Mouse (Mus musculus) left cerebral cortex, adult 18-20 months (tissue): Measurements from ENCODE around the gene Efcab6. TPM values are rescaled to one million over a fixed set of nuclear protein-coding genes. Genes with fewer than 3 reads are reported as not detected.
A peak's percentile ranks its signal among the peaks of the same experiment; 100 is the strongest.

Source experiments
- DNase-seq, 2 experiments: peaks; one replicate each; pipeline ENCODE4 v3.0.0; 2021 to 2022; ENCODE audit warnings: low spot score in 2 of 2, mixed read lengths in 1 of 2
- total RNA-seq, 2 experiments: library from RNA; stranded (reverse); gene quantifications; 2 replicates each; pipeline ENCODE4 v1.2.3; 2021

The Efcab6 gene
- total RNA-seq, 2 experiments from 2014 or later = 12.3 to 14.1 TPM

DNA sequence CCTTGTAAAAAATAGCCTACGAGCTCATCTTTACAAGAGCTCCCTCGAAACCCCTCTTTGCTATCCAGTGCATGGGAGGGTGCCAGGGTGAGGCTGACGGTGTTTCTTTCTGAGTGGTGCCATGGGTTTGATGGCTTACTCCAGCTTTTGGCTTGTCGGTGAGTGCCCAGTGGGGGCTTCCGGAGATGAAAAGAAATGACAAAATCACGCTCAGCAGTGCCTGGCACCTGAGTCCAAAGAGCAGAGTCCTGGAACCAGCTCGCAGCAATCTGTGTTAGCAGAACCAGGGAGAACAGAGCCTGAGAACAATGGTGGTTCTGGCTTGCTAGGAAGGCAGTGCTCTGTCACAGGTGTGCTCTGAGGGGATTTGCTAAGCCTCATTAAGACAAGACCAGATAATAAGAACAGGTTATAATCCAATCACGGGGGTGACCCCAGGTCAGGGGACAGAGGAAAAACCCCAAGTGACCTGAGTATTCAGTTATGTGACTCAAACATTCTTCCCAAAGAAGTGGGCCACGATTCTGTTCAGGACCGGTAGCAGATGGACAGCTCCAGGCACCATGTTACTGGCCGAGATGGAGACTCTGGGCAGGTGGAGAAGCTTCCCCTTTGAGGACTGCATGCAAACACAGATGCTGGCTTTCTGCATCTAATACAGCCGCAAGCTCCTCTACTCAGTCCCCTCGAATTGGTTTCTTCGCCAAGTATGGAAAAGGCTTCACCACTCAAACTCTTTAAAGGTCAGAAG is 82.8 kb downstream of the Efcab6 start:
- no peak for DNase-seq

DNA sequence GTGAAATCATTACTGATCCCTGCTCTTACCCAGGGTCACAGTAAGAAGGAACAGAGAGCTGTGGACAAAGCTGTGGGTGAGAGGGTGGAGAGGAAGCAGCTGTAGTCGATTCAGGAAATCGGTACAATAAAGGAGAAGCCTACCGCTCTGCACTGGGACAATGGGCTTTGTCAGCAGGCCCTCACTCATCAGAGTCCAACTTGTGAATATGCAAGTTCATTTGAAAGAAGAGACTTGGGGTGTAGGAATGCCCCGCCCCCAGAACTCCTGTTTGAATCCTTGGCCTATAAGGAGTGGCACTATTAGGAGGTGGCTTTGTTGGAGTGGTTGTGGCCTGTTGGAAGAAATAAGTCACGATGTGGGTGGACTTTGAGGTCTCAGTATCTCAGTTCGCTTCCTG is 86.3 kb downstream of the Efcab6 start:
- no peak for DNase-seq

DNA sequence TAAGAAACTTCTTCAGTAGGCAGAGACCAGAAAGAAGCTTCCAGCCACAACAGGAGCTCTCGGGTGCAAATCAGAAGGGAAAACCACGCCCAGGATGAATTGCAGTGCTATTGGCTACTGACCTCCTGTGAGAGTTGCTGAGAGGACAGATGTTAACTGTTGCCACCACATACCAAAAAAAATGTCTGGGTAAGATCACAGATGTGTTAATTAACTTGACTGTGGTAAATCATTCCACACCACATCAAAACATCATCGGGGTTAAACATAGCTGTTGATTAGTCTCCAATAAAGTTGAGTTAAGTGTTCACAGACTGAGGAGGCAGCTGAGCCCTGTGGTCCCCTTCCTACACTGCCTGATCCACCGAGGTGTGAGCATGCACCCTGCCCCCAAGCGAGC is 88.1 kb downstream of the Efcab6 start:
- DNase-seq = no peak

DNA sequence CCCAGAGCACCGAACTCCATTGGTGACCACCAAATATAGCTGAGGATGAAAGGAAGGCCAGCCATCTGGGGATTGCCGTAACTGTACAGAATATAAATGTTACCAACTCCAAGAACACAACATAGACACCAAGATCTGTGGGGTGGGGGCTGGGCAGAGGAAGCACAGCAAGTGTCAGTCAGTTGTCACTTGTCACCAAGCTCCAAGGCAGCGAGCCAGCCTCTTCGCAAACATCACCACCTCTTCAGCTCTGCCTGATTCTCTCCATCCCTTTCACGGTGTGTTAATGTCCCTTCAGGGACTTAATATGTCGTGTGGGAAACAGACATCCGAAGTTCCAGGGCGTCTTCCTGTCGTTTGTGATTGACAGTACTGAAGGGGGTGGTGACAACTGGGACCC is 93.0 kb downstream of the Efcab6 start:
- no peak for DNase-seq

DNA sequence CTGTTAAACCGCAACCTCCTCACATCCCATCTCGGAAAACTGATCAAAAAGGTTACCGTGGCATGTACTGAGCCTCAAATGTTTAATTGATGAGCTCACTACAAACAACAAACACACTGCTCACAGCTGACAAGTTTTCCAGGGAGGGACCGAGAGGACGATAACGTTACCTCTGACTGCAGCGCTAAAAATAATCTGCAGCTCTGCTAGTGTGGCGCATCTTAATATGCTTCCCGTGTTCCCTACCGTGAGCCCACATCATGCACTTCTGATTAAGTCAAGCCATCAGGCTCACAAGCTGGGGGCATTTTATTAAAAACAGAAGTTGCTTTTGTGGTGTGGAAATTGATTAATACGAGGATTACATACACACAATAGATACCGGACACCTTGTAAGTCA is 97.4 kb downstream of the Efcab6 start:
- DNase-seq = no peak

DNA sequence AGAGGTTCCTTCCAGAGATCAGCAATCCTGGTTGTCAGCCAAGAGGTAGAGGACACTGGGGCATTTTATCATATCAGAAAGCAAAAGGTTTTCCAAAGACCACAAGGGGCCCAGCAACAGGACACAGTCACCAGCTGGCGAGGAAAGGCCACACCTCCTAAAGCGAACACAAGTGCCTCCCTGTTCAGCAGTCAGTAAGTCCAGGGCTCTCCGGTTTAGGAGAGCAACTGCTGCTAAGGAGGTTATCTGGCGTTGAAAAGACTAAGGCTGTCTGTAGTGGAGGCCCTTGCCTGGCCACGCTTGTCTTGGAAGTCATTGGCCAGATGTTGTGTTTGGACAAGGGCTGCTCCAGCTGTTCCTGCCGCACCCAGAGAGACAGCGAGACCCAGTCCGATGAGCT is 100.1 kb downstream of the Efcab6 start:
- no peak for DNase-seq

DNA sequence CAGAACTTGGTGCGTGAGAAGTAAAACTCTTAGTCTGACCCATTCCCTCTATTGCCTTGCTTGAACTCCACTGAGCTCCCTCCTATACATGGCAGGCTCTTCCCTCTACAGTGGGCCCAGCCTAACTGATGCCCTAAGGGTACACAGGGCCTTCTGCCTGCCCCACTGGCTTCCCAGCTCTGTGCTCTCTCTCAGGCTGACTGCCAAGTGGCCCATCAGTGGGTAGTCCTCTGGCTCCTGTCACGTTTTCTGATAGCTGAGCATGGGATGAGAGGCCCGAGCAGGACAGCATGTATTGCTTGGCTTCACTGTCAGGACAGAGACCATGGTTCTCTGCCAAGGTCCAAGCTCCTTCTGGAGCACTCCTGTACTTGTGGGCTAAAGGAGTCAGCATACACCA is 106.8 kb downstream of the Efcab6 start:
- no peak for DNase-seq

DNA sequence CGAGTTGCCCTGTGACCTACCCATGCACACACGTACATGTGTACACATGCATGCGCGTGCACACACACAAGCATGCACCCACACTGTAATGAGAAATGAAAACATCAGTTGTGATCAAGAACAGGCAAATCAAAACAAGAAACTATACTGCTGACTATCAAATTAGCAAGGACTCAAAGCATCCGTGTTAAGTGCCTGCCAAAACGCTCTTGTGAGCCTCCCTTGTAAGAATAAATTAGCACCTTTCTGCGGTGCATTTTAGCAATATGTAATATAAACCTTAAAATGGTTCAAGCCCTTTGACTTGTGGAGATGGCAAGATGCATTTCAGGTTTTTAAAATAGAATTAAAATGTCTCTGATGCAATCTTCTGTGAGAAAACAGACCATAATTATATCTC is 108.2 kb downstream of the Efcab6 start:
- DNase-seq = no peak

DNA sequence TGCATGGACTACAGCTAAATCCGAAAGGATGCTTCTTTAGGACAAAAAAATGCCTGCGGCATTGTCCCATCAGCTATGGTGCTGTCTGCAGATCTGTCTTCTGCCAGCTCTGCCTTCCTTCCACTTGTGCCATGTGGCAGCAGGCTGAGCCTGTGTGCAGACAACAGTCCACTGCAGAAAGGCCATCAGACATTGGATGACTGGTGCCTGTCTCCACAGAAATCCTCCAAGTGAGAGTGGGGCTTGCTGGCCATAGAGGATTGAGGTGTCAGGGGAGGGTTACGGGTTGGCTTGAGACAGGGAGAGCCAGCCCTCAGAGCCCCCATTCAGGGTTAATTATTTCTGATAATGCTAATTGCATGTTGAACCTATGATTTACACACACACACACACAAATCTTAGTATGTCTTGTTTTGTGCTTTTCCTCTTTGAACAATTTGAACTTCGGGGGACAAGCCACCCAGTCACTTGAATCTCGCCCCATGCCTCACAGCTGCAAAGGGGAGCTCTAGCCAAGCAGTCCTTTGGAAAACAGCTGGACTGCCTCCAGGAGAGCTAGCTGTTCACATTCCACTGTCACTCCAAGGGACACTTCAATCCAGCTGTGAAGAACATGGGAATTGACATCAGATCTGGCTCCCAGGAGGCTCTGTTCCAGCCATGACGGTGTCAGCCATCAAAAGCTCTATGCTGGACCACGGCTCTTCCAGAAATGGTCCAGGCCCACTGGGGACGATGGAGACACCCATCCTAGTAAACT is 109.1 kb downstream of the Efcab6 start:
- DNase-seq = no peak

DNA sequence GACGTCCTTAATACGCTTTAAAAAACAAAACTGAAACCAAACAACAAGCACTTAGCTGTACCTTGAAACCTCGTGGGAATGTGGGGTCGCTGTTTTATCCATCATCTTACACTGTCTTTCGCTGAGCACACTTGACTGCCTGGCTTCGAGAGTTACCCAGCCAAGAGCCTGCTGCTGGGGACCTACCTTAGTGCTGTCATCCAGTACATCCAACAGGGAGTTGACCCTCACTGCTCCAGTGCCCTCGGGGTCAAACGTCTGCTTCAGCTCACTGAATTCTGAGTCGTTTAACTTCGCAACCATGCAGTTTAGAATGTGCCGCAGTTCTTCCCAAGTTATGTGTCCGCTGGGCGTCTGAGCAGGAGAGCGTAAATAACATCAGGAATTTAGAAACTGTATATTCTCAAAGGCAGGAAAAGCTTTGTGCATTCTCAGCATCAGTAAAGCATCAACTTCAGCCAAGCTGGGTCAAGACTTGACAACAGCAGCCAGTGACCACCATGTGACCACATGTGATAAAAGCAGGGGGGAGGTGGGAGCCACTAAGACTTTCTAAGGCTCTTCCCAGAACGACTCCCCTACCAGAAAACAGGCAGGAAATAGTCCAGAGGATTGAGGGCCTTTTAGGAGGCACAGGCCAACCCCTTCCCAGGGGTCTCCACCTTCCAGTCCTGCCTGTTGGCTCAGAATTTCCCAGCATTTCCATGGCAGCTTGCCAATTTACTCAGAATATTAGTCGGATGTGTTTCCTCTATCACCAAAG is 115.3 kb downstream of the Efcab6 start:
- no peak for DNase-seq

DNA sequence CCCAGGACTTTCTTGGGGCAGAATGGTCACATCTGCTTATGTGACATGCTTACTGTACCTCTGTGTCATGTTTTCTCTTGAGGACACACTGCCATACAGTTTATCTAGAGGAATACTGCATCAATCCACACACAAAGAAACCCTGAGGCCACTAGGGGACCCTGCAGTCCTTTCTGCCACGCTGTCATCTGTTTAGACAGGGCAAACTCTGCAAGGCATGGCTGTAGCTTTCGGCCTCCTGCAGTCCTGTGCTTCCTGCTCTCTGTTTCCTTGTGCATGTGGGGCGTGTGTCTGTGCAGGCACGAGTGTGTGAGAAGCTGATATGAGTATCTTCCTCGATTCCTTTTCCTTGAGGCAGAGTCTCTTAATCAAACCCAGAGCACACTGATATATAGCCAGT is 125.5 kb downstream of the Efcab6 start:
- no peak for DNase-seq

DNA sequence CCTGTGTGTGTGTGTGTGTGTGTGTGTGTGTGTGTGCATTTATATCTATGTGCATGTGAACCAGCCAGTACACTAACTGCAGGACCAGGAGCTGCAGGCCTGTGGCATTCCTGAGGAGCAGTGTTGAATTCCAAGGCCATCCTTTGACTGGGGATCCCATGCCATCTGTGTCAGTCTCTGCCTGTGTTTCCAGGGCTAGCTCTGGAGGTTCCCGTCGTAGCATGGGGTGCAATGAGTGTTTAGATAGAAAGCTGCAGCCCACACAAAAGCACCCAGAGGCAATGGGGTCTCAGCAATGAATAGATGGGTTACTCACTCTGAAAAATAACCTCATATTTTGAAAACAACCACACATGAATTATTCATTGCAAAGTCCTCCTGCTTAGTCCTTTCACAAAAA is 126.7 kb downstream of the Efcab6 start:
- DNase-seq = no peak

DNA sequence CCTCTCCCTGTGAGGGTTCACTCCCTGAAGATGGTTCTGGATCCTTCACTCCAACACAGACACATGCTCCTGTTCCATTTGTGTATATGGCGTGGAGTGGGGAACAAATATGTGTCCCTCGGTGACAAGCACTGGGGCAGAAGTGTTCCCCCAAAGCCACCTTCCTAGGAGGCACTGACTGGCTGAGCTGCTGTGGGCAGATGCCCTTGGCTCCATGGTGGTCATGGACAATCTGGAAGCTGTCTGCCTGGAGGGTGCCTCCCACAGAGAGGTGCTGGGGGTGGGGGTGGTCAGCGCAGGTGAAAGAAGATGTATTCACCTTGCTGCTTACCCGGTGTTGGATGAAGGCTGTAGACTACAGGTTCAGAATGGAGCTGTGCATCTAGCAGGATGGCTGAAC is 128.7 kb downstream of the Efcab6 start:
- no peak for DNase-seq

DNA sequence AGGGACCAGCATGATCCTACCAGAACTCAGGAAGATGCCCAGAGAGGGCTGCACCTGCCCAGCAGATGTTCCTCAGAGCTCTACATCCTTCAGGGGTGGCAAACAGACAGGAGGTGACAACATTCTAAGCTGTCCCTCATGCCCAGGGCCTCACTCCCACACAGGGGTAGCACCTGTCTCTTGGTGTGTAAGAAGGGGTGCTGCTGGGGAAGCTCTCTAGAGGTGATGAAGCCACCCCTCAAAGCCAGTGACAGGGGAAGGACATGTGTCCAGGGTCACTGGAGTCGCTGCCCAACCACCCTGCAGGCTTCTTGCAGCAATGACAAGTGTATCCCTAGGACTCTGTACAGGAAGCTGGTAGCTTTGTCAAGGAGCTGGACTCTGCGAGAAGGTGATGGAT is 130.4 kb downstream of the Efcab6 start:
- DNase-seq = no peak

DNA sequence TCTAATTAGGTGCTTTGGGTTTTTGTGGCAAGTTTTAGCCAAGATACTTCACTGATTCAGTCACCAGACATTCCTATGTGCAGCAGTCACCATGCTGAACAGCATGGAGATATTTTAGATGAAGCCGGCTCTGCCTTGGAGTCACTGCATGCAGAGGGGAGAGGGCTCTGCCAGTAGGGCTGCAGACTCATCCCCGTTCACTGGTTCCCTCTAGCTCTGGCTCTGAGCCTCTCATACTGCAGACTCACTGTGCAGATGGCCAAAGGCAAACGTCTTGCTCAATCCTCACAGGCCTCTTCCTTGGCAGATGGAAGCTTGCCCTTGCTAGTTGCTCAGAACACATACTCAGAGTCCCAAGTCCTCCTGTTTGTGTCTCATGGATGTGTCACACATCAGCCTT is 139.8 kb downstream of the Efcab6 start:
- DNase-seq = no peak

DNA sequence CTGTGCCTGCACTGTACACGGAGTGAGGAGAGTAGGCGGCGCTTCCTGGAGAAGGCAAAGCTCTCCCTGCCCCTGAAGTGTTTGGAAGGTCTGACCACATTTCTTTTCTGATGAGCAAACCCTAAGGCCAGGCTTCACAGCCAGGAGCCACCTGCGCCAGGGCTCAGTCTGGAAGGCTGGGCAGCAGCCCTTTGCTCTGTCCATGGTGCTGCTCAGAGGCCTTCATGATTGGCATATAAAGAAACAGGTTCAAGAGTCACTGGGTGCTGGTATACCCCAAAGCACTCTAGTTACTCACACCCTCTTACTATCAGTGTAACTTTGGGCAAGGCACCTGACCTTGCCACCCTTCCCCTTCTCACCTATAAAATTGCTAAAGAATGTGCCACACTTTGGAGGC is 140.5 kb downstream of the Efcab6 start:
- DNase-seq = no peak

DNA sequence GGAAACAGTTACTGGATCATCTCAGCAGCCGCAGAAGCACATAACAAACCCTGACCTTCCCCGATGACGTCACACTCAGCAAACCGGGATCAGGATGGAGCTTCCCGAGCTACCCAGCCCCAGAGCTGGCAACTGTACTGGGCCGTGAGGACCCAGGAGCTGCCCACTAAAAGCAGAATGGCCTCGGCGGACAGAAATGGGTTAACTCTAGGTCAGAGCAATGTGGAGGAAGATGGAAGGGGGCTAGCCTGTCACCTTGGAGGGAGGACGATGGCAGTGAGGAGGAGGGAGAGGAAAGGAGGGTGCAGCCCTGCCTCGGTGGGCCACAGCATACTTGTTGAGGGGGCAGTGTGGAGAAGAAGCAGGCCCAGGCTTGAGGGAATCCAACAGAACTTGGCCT is 149.8 kb downstream of the Efcab6 start:
- no peak for DNase-seq

DNA sequence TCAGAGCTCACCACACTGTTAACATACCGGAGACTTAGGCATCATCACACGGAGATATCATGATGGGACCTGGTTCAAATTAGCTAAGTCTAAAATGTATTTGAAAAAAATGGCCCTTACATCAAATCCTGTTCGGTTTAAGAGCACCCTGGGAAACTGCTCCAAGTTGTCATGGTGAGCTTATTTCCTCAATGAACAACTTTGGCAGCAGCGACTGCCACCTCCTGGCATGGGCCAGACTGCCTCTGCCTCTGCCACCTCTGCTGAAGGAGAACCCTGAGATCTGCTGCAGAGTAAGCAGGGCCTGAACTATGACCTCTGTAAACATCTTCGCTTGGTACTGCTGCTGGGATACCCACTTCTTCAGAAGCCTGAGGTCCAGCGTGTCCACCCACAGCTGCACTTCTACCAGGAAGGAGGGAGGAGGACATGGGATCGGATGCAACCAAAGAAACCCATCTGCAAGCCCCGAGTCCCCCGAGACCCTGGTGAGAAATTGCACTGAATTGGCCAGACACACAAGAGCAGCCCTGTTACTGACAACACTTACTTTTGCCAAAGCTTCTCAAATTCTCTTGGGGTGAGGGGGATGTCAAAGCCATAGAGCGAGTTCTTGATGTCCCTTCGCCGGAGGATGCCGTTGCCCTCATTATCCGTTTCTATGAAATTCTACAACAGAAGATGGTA is 152.0 kb downstream of the Efcab6 start:
- no peak for DNase-seq

DNA sequence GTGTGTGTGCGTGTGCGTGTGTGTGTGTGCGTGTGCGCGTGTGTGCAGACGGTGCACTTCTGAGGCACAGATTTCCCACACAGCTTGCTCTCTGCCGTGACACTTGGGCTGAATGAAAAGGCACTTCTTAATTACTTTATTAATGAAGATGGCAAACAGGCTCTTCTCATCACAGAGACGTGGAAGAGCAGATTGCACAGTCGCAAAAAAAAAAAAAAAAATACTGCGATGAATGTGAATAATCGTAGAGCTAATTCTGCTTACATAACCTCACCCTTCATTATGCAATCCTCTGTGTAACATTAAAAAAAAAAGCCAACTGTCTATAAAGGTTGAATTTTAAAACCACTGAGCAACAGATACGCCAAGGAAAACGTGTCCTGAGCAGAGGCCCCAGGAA is 158.7 kb downstream of the Efcab6 start:
- no peak for DNase-seq

DNA sequence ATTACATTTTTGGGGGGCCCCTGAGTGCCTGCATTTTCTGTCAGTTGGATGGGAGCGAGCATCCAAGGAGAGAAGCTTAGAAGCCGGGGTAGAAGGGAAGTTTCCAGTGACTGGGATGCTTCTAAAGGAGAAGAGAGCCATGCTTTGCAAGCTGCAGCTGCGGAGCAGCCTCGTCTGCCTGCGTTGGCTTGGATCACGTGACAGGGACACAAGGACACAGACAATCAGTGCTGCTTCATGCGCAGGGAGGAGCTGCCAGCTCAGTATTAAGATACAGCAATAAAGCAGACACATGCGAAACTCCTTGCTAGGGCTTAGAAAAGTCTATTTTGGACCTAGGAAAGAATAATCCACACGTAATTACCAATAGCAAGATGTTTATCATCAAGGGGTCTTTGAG is 167.9 kb downstream of the Efcab6 start:
- DNase-seq = peak in 1 of 2 experiments; percentile 36

DNA sequence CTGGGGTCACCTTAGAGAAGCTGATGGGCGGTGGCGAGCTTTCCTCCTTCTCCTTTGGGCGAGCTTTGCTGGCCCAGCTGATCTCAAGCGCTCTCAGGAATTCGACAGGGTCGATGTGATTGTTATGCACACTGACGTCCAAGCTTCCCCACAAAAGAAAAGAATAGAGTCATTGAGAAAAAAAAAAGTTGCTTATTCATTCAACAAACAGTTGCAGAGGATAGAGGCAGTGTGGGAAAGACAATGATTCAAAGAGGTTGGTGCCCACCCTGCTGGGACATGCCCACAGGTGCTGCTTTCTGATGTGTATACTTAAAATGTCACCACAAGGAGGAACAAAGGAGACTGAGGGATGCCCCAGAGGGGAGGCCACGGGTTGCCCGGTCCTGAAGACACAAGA is 169.2 kb downstream of the Efcab6 start:
- no peak for DNase-seq

DNA sequence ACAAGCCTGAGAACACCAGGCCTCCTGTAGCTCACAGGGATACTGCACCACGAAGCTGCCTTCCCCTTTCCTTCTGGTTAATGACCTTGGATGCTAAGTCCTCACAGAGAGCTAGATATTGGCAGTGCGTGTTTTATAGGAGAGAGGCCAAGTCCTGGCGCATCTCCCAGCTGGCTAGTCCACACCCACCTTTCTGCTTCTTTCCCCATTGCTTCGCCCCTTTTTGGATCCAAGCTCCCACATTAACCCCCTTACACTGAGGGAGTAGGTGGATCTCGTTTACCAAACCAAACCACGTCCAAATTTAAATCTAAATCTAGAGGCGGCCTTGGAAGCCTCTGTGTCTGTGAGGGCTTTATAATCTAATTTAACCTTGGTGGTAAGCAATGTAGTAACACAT is 170.9 kb downstream of the Efcab6 start:
- peak; percentile 36 to 43 for DNase-seq
